Mouse (Mus musculus): ENCODE results near the gene B3gnt3. TPM values are rescaled to one million over a fixed set of nuclear protein-coding genes. Genes with fewer than 3 reads are reported as not detected.

Gene B3gnt3
- polyA plus RNA-seq, 1 experiment from 2014 or later = 0.38 TPM

DNA sequence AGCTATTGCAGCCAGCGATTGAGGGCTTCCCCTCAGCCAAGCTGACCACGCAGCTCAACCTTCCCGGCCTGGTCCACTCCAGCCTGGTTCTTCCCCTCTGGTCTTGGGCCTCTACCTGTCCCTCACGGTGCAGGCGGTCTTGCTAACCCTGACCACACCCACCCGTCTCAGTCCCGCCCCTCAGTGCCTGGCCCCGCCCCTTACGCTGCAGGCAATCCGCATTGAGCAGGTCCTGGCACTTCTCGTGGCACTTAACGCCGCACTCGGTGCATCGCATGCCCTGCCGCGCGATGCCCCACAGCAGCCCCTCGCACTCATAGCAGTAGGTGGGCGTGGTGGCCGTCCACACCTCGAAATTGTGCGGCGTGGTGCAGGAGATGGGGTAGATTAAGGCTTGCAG is 47.0 kb downstream of the B3gnt3 start:
- 3% methylated on average over 24 of the region's 24 CpGs for WGBS
- Histone ChIP-seq H3K4me1 (ENCODE audit: control insufficient read depth, insufficient read depth, low read length) (no peaks in the 10 kb centered on the region), H3K4me2 (peak overlapping the region; percentile 42; the same call in 1 of the 2 replicates), H3K4me3 (ENCODE audit: low read depth, low read length) (no peak overlapping the region), H3K27ac (ENCODE audit: low read depth, low read length) (no peak overlapping the region), H3K36me3 (ENCODE audit: control insufficient read depth, insufficient read depth, low read length) (no peaks in the 10 kb centered on the region), H3K9ac (ENCODE audit: low read length) (0 out of 2 replicates have a peak overlapping the region, but pooled peaks have one; percentile 20), H3K27me3 (ENCODE audit: control insufficient read depth, insufficient read depth, low read length) (peaks cover 40% of the 10 kb centered on the region), H3K9me3 (ENCODE audit: control insufficient read depth, low read length) (no peaks in the 10 kb centered on the region)
- DNase-seq (ENCODE audit: low spot score, missing footprints) = peak; percentile 88
- ATAC-seq (ENCODE audit: low FRiP score) = peak; percentile 49; the same call in 1 of the 2 replicates

DNA sequence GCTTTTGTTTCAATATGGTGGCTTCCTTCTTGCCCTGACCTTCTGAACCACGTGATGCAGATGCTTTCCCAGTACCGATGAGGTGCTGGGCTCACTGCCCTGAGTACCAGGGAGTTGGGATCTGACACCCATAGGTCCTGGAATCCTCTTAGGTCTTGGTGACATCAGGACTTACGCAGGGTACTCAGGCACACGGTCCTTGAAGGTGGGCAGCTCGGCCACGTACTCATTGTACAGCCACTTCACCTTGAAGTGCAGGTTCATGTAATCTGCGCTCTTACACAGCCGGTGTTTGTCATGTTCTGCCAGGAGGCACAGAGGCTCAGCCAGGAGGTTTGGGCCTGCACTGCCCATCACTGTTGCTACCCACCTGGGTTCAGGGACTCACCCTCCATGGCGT is 56.1 kb downstream of the B3gnt3 start:
- ATAC-seq (ENCODE audit: low FRiP score) = no peak
- Histone ChIP-seq H3K4me3 (ENCODE audit: low read depth, low read length) (no peak overlapping the region), H3K4me1 (ENCODE audit: control insufficient read depth, insufficient read depth, low read length) (no peaks in the 10 kb centered on the region), H3K4me2 (no peak overlapping the region), H3K27me3 (ENCODE audit: control insufficient read depth, insufficient read depth, low read length) (no peaks in the 10 kb centered on the region), H3K36me3 (ENCODE audit: control insufficient read depth, insufficient read depth, low read length) (no peaks in the 10 kb centered on the region), H3K27ac (ENCODE audit: low read depth, low read length) (no peak overlapping the region), H3K9me3 (ENCODE audit: control insufficient read depth, low read length) (no peaks in the 10 kb centered on the region), H3K9ac (ENCODE audit: low read length) (no peak overlapping the region)
- 84% methylated on average over 9 of the region's 9 CpGs for WGBS
- DNase-seq (ENCODE audit: low spot score, missing footprints) = no peak

Other genes with a start within 250 kb of the B3gnt3 start
- gene Abhd8, start 238.1 kb downstream of the B3gnt3 start, polyA plus RNA-seq (2014; fragmentation: Nextera tagmentation; extraction: Ambion mirVana) = 36.4 and 42.2 TPM in 2 replicates
- 249 and 251 TPM in 2 replicates for gene Mrpl34, start 236.8 kb downstream of the B3gnt3 start, polyA plus RNA-seq (2014; fragmentation: Nextera tagmentation; extraction: Ambion mirVana)
- gene Dda1, start 232.6 kb downstream of the B3gnt3 start, polyA plus RNA-seq (2014; fragmentation: Nextera tagmentation; extraction: Ambion mirVana) = 128 and 129 TPM in 2 replicates
- 4.0 and 4.7 TPM in 2 replicates for gene Ano8, start 215.8 kb downstream of the B3gnt3 start, polyA plus RNA-seq (2014; fragmentation: Nextera tagmentation; extraction: Ambion mirVana)
- 4.0 and 4.6 TPM in 2 replicates for gene Gtpbp3, start 213.7 kb downstream of the B3gnt3 start, polyA plus RNA-seq (2014; fragmentation: Nextera tagmentation; extraction: Ambion mirVana)
- gene Plvap, start 190.0 kb downstream of the B3gnt3 start, polyA plus RNA-seq (2014; fragmentation: Nextera tagmentation; extraction: Ambion mirVana) = 33.7 and 34.1 TPM in 2 replicates
- 0.40 and 0.72 TPM in 2 replicates for gene Ccdc194, start 176.1 kb downstream of the B3gnt3 start, polyA plus RNA-seq (2014; fragmentation: Nextera tagmentation; extraction: Ambion mirVana)
- gene Bst2, start 164.3 kb downstream of the B3gnt3 start, polyA plus RNA-seq (2014; fragmentation: Nextera tagmentation; extraction: Ambion mirVana) = 5.0 and 6.1 TPM in 2 replicates
- gene Mvb12a, start 158.9 kb downstream of the B3gnt3 start, polyA plus RNA-seq (2014; fragmentation: Nextera tagmentation; extraction: Ambion mirVana) = 50.7 and 51.0 TPM in 2 replicates
- 0.12 and 0.14 TPM in 2 replicates for gene Tmem221, start 142.9 kb downstream of the B3gnt3 start, polyA plus RNA-seq (2014; fragmentation: Nextera tagmentation; extraction: Ambion mirVana)
- not detected in 2 replicates for gene Nxnl1, start 135.2 kb downstream of the B3gnt3 start, polyA plus RNA-seq (2014; fragmentation: Nextera tagmentation; extraction: Ambion mirVana)
- 8.6 and 12.4 TPM in 2 replicates for gene Slc27a1, start 132.9 kb downstream of the B3gnt3 start, polyA plus RNA-seq (2014; fragmentation: Nextera tagmentation; extraction: Ambion mirVana)
- gene Pgls, start 109.6 kb downstream of the B3gnt3 start, polyA plus RNA-seq (2014; fragmentation: Nextera tagmentation; extraction: Ambion mirVana) = 224 and 234 TPM in 2 replicates
- 3.2 and 3.6 TPM in 2 replicates for gene Fam129c, start 104.1 kb downstream of the B3gnt3 start, polyA plus RNA-seq (2014; fragmentation: Nextera tagmentation; extraction: Ambion mirVana)
- 39.5 and 42.8 TPM in 2 replicates for gene Colgalt1, start 90.8 kb downstream of the B3gnt3 start, polyA plus RNA-seq (2014; fragmentation: Nextera tagmentation; extraction: Ambion mirVana)
- 5.4 and 6.5 TPM in 2 replicates for gene Unc13a, start 30.0 kb downstream of the B3gnt3 start, polyA plus RNA-seq (2014; fragmentation: Nextera tagmentation; extraction: Ambion mirVana)
- 1.3 and 1.7 TPM in 2 replicates for gene Jak3, start 25.5 kb downstream of the B3gnt3 start, polyA plus RNA-seq (2014; fragmentation: Nextera tagmentation; extraction: Ambion mirVana)
- gene Insl3, start 12.6 kb downstream of the B3gnt3 start, polyA plus RNA-seq (2014; fragmentation: Nextera tagmentation; extraction: Ambion mirVana) = 0.44 and 0.48 TPM in 2 replicates
- 12.9 and 15.3 TPM in 2 replicates for gene Fcho1, start 23.9 kb upstream of the B3gnt3 start, polyA plus RNA-seq (2014; fragmentation: Nextera tagmentation; extraction: Ambion mirVana)
- 7.4 and 9.1 TPM in 2 replicates for gene Zfp709, start 180.2 kb upstream of the B3gnt3 start, polyA plus RNA-seq (2014; fragmentation: Nextera tagmentation; extraction: Ambion mirVana)
- gene Zfp882, start 206.8 kb upstream of the B3gnt3 start, polyA plus RNA-seq (2014; fragmentation: Nextera tagmentation; extraction: Ambion mirVana) = 7.2 and 9.2 TPM in 2 replicates
- 39.7 and 44.2 TPM in 2 replicates for gene Zfp617, start 206.8 kb upstream of the B3gnt3 start, polyA plus RNA-seq (2014; fragmentation: Nextera tagmentation; extraction: Ambion mirVana)
- 25.7 and 28.4 TPM in 2 replicates for gene Zfp961, start 249.2 kb upstream of the B3gnt3 start, polyA plus RNA-seq (2014; fragmentation: Nextera tagmentation; extraction: Ambion mirVana)